Mouse (Mus musculus): Measurements from ENCODE around the gene Mansc1.

Mansc1 gene

GRCm38 (mm10) chr6:134599239-134599638 lies 33.0 kb downstream of the Mansc1 start:
- no peak for DNase-seq (ENCODE audit: extremely low spot score, low spot score)

GRCm38 (mm10) chr6:134597651-134598229 lies 34.5 kb downstream of the Mansc1 start:
- DNase-seq (ENCODE audit: extremely low spot score, low spot score): no peak

- DNase-seq (ENCODE audit: extremely low spot score, low spot score): no peak
Measured at GRCm38 (mm10) chr6:134594569-134595442, 37.5 kb downstream of the Mansc1 start.

GRCm38 (mm10) chr6:134591614-134592013 lies 40.7 kb downstream of the Mansc1 start:
- DNase-seq (ENCODE audit: extremely low spot score, low spot score): no peak

- DNase-seq (ENCODE audit: extremely low spot score, low spot score): no peak
Measured at GRCm38 (mm10) chr6:134586241-134586640, 46.0 kb downstream of the Mansc1 start.

DNA sequence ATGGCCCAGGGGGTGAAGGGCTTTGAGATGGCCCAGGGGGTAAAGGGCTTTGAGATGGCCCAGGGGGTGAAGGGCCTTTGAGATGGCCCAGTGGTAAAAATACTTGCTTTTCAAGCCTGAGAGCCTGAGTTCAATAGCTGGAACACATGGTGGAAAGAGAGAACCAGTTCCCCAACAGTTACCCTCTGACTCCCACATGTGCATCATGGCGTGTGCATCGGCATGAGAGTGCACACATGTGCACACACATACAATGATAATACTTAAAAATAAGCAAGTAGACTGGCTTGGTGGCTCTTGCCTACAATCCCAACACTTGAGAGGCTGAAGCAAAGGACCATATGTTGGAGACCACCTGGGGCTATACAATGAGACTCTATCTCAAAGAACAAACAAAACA lies 47.7 kb downstream of the Mansc1 start:
- DNase-seq (ENCODE audit: extremely low spot score, low spot score): no peak

DNA sequence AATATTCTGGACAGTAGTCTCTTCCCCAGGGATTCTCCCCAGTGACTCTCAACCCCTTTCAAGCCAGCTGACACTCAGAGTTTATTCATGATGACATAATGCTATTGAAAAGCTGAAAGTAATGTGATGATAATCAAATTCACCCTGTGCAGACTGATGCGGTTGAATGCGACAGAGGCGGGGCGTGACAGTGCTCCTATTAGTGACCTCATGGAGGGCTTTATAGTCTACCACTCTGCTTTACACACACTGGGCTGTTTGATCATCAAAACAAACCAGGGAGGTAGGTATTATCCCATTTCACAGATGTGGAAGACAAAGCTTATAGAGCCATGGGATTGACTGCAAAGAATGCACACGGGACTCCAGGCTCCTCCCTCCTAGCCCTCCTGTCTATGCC lies 50.2 kb downstream of the Mansc1 start:
- DNase-seq (ENCODE audit: extremely low spot score, low spot score): no peak

DNA sequence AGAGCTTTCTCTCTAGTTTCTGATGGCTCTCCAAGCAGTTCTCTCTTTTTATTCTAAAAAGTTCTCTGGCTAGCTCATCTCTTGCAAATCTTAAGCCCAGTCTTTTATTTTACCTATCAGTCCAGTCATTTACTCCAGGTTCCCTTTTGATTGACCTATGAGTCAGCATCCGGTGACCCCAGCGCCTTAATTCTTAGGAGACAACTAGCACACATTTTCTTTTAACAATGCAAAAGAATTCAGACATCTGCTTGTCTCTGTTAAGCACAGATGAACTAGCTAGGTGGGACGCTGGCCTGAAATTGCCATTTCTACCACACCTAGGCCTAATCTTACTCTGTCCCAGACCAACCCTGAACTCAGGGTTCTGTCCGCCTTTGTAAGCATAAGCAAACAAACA lies 52.8 kb downstream of the Mansc1 start:
- DNase-seq (ENCODE audit: extremely low spot score, low spot score): no peak

DNA sequence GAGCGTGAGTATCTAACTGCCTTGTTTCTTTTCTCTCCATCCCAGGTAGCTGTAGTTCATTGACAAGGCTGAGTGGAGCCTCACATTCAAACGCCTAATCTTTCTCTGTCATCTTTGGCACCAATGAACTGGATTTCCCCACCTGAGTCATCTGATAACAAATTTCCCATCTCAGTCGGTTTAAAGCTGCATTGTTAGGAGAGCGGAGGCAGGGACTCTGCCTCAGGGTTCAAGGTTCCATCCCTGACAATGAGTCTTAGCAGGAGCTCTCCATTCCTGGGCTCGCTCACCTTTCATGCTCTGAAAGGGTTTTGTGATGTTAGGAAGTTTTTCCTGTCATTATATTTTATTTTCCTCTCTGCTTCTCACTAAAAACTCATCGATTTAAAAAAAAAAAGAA lies 54.2 kb downstream of the Mansc1 start:
- DNase-seq (ENCODE audit: extremely low spot score, low spot score): no peak

GRCm38 (mm10) chr6:134575288-134575741 lies 57.0 kb downstream of the Mansc1 start:
- no peak for DNase-seq (ENCODE audit: extremely low spot score, low spot score)

DNA sequence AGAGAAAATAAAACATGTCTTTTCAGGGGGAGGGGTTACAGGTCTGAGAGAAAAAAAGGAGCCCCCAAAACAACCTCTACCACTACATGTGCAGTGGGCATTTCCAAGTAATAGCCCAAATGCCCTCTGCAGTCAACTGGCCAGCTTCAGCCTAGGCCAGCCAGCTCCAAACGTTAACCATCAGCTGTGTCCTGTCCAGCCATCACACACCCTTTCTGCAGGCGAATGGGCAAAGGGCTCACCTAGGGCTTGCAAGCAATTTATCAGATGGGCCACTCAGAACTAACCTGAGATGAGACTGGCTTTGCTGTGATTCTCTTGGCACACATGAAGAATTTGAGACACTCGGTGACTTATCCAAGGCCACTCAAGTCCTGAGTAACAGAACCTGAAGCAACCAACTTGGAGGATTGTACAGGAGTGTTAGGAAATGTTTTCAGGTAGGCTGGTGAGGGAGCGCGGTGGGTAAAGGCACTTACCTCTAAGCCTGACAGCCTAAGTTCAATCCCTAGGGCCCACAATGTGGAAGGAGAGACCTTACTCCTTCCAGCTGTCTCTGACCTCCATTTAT lies 64.2 kb downstream of the Mansc1 start:
- DNase-seq (ENCODE audit: extremely low spot score, low spot score): peak; percentile 22

DNA sequence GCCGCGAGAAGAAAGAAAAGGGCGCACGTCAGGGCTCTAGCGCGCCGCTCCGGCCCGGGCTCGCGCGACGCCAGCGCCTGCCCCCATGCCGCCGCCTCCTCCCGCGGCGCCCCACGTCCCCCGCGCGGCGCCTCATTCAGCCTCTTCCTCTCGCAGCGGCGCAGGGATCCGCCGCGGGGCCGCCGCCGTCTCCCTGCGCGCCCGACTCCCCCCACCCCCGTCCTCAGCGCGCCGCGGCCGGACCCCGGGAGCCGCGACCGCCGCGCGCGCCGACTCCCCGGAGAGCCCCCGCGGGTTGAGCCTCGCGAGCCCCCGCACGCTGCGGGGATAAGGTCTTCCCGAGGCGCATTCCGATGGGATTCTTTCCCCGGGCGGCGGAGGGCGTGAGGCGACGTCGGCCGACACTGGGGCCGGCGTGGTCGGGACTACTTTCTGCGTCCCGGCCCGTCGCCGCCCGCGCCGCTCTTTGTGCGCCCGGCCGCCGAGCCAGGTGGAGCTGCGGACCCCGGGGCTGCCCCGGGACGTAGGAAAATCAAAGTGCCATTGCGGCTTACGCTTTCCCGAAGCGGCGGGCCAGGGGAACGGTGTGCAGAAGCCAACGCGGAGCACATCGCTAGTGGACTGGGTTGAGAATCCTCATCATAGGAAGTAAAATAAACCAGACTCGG lies 65.3 kb downstream of the Mansc1 start, which contains the start of gene Lrp6:
Gene Lrp6 (minus strand): TSS at position 148 of the 668 bp plus-strand sequence.
- peak; percentile 90 for DNase-seq (ENCODE audit: extremely low spot score, low spot score)

GRCm38 (mm10) chr6:134566248-134566817 lies 66.0 kb downstream of the Mansc1 start:
- no peak for DNase-seq (ENCODE audit: extremely low spot score, low spot score)

DNA sequence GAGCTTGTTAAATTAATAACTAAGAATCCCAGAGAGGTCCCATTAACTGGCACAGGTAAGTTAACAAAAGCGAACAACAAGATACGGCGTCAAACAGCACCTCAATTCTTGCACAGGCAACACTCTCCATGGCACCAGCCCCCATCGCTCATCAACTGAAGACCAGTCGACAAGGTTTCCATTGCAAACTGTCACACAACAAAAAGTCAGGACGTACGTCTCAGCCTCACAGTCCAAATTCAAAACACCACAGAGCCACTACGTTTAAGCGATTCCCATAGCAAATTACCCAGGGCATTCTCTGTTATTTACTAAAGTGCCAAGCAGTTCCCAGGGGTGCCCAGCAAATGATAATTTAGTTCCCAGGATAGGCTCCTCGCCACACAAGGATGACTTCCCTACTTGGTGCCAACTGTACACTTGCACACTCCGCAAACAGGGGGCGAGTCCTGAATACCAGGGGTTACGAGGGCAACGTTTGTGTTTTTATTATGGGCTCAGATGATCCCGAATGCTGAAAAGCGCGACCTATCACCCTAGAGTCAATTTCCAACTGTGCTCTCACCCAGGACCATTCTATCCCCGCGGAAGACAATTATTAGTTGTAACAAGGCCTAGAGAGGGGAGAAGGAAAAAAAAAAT lies 66.6 kb downstream of the Mansc1 start:
- peak; percentile 50 for DNase-seq (ENCODE audit: extremely low spot score, low spot score)

- DNase-seq (ENCODE audit: extremely low spot score, low spot score): no peak
Measured at GRCm38 (mm10) chr6:134564539-134564938, 67.7 kb downstream of the Mansc1 start.

GRCm38 (mm10) chr6:134559635-134560034 lies 72.7 kb downstream of the Mansc1 start:
- DNase-seq (ENCODE audit: extremely low spot score, low spot score): no peak

Measured in neural tube, embryonic 10.5 days (tissue).